Mouse (Mus musculus): ENCODE results near the gene E2f8.

- TF ChIP-seq EP300 (IDR thresholded peaks at IDR 0.05; ENCODE audit: low read depth) (no peak), CTCF (IDR thresholded peaks at IDR 0.05; ENCODE audit: low read depth) (no peak)
Observed at GRCm38 (mm10) chr7:48888751-48889150, 7.4 kb upstream of the E2f8 start.
